In the genomic region with DNA sequence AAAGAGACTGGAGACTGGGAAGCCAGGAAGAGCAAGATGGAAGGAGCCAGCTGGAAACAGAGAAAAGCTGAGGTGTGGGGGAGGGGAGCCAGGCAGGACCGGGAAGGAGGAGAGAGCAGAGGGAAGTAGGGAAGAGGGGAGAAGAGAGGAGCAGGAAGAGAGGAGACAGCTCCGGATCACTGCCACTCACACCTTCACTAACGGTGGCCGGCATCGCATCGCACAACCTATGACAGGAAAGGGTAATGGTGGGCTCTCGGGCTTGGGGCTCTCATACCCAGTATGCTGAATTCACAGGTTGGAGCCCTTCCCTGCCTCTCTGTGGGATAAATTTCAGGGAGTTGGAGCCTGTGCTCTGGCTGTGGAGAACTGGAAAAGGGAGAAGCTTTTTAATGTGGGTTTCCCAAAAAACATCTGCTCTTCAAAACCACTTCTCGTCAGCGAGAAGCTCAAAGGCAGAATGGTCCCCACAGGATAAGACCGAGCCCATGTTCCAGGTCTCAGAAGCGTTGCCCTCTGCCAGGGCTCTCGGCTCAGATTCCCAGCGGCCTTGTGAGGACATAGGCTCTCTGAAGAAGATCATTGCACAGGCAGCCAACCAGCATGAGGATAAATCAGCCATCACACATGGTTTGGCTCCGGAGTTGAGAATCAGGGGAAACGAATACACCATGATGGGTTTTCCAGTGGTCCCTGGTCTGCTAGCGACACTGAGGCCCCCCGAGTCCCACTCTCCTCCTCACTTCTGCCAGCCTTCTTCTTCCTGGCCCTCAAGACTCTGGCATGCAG, we compare ENCODE assay signal across 19 mouse cellular contexts. TPM values are rescaled to one million over a fixed set of nuclear protein-coding genes. Genes with fewer than 3 reads are reported as not detected.
DNase-seq lines count a peak whose midpoint lies in the region; ATAC-seq and TF ChIP-seq lines count a peak whose summit lies in the region.
"Had no signal": no experiment of that assay in that cellular context is flagged by ENCODE, and none has a peak within 500 bp of the region (broad histone marks: within the 10 kb centered on the region; RNA-seq: fewer than 3 reads in every experiment).

No protein-coding gene starts in this region.

- H3K4me1 ChIP-seq in embryonic facial prominence, embryonic 12.5 days = peaks cover 2% of the 10 kb centered on the region; the same call in 1 of the 2 replicates
- H3K4me1 ChIP-seq in embryonic facial prominence, embryonic 10.5 days = peaks cover 3% of the 10 kb centered on the region; the same call in 1 of the 2 replicates
- H3K4me1 ChIP-seq in lung, embryonic 14.5 days (ENCODE audit: insufficient read depth) = no peaks in the 10 kb centered on the region
- H3K4me1 ChIP-seq in limb, embryonic 13.5 days = peaks cover 20% of the 10 kb centered on the region
- no peaks in the 10 kb centered on the region for H3K4me1 ChIP-seq in liver, embryonic 12.5 days
- H3K4me1 ChIP-seq: forebrain, embryonic 12.5 days; kidney, embryonic 15.5 days; midbrain, embryonic 10.5 days; neural tube, embryonic 13.5 days had no signal

- DNase-seq in embryonic facial prominence, embryonic 10.5 days (ENCODE audit: low spot score) = no peak
- peak; percentile 3 for DNase-seq in lung, embryonic 14.5 days
- no peak for DNase-seq in lung, postnatal 14 days
- peak; percentile 38 for DNase-seq in gastrocnemius, postnatal 10 days
- no peak for DNase-seq in cerebellum, postnatal 4 days (ENCODE audit: low spot score in 2 of 2)
- DNase-seq: adrenal gland, postnatal 10 days; cerebellum, adult 8-10 months had no signal

- H3K4me2 ChIP-seq in embryonic facial prominence, embryonic 12.5 days (replicated peaks) = no peak overlapping the region
- H3K4me2 ChIP-seq in lung, embryonic 14.5 days = no peak overlapping the region
- H3K4me2 ChIP-seq in limb, embryonic 13.5 days (replicated peaks) = peak overlapping the region; percentile 41
- no peak overlapping the region for H3K4me2 ChIP-seq in liver, embryonic 12.5 days
- H3K4me2 ChIP-seq: forebrain, embryonic 12.5 days; kidney, embryonic 15.5 days; liver, embryonic 11.5 days; neural tube, embryonic 13.5 days had no signal

- no peak for ATAC-seq in embryonic facial prominence, embryonic 12.5 days (ENCODE audit: insufficient number of reproducible peaks, insufficient read depth, low FRiP score, low TSS enrichment)
- ATAC-seq in lung, embryonic 14.5 days (ENCODE audit: insufficient read depth) = no peak
- peak; percentile 76; the same call in 1 of the 2 replicates for ATAC-seq in limb, embryonic 13.5 days (ENCODE audit: low FRiP score, low read depth)
- no peak for ATAC-seq in liver, embryonic 12.5 days
- ATAC-seq: hindbrain, embryonic 16.5 days had no signal

- no peak for TF ChIP-seq CTCF in lung, embryonic 14.5 days (IDR thresholded peaks at IDR 0.05; ENCODE audit: low read depth)

- H3K27ac ChIP-seq in embryonic facial prominence, embryonic 12.5 days = peak overlapping the region; percentile 72; the same call in 1 of the 2 replicates
- H3K27ac ChIP-seq in embryonic facial prominence, embryonic 10.5 days (replicated peaks) = no peak overlapping the region
- H3K27ac ChIP-seq in lung, embryonic 14.5 days (ENCODE audit: low read depth) = 0 out of 2 replicates have a peak overlapping the region, but pooled peaks have one; percentile 2
- H3K27ac ChIP-seq in limb, embryonic 13.5 days = peak overlapping the region; percentile 88
- H3K27ac ChIP-seq in liver, embryonic 12.5 days = no peak overlapping the region
- H3K27ac ChIP-seq: forebrain, embryonic 12.5 days; kidney, embryonic 15.5 days; layer of hippocampus, adult 2 months; left cerebral cortex, adult 2 months; midbrain, embryonic 10.5 days; neural tube, embryonic 13.5 days had no signal

- H3K36me3 ChIP-seq in embryonic facial prominence, embryonic 12.5 days = no peaks in the 10 kb centered on the region
- H3K36me3 ChIP-seq in embryonic facial prominence, embryonic 10.5 days (replicated peaks) = no peaks in the 10 kb centered on the region
- H3K36me3 ChIP-seq in lung, embryonic 14.5 days (ENCODE audit: insufficient read depth) = no peaks in the 10 kb centered on the region
- no peaks in the 10 kb centered on the region for H3K36me3 ChIP-seq in limb, embryonic 13.5 days
- no peaks in the 10 kb centered on the region for H3K36me3 ChIP-seq in liver, embryonic 12.5 days
- H3K36me3 ChIP-seq: forebrain, embryonic 12.5 days; kidney, embryonic 15.5 days; midbrain, embryonic 10.5 days; neural tube, embryonic 13.5 days had no signal

- 74% methylated on average over 17 of the region's 17 CpGs for WGBS in embryonic facial prominence, embryonic 12.5 days
- 84% methylated on average over 17 of the region's 17 CpGs for WGBS in embryonic facial prominence, embryonic 10.5 days
- 71% methylated on average over 16 of the region's 17 CpGs for WGBS in lung, embryonic 14.5 days
- WGBS in limb, embryonic 13.5 days = 64% methylated on average over 17 of the region's 17 CpGs
- WGBS in liver, embryonic 12.5 days (ENCODE audit: insufficient replicate concordance) = 71% methylated on average over 17 of the region's 17 CpGs

- no peak overlapping the region for H3K9ac ChIP-seq in embryonic facial prominence, embryonic 12.5 days
- H3K9ac ChIP-seq in lung, embryonic 14.5 days = no peak overlapping the region
- no peak overlapping the region for H3K9ac ChIP-seq in limb, embryonic 13.5 days
- no peak overlapping the region for H3K9ac ChIP-seq in liver, embryonic 12.5 days
- H3K9ac ChIP-seq: forebrain, embryonic 12.5 days; kidney, embryonic 15.5 days; neural tube, embryonic 13.5 days had no signal

- H3K4me3 ChIP-seq in embryonic facial prominence, embryonic 12.5 days = no peak overlapping the region
- no peak overlapping the region for H3K4me3 ChIP-seq in embryonic facial prominence, embryonic 10.5 days
- H3K4me3 ChIP-seq in lung, embryonic 14.5 days (ENCODE audit: low read depth, low read length) = no peak overlapping the region
- no peak overlapping the region for H3K4me3 ChIP-seq in limb, embryonic 13.5 days
- H3K4me3 ChIP-seq in liver, embryonic 12.5 days = no peak overlapping the region
- H3K4me3 ChIP-seq: forebrain, embryonic 12.5 days; kidney, embryonic 15.5 days; layer of hippocampus, adult 2 months; left cerebral cortex, adult 2 months; midbrain, embryonic 10.5 days; neural tube, embryonic 13.5 days had no signal

- no peaks in the 10 kb centered on the region for H3K27me3 ChIP-seq in embryonic facial prominence, embryonic 12.5 days
- H3K27me3 ChIP-seq in embryonic facial prominence, embryonic 10.5 days (replicated peaks; ENCODE audit: low read depth, poor library complexity, severe bottlenecking) = no peaks in the 10 kb centered on the region
- H3K27me3 ChIP-seq in lung, embryonic 14.5 days (ENCODE audit: insufficient read depth, low read length) = no peaks in the 10 kb centered on the region
- no peaks in the 10 kb centered on the region for H3K27me3 ChIP-seq in limb, embryonic 13.5 days
- no peaks in the 10 kb centered on the region for H3K27me3 ChIP-seq in liver, embryonic 12.5 days (replicated peaks)
- H3K27me3 ChIP-seq: kidney, embryonic 15.5 days; neural tube, embryonic 13.5 days had no signal

- no peaks in the 10 kb centered on the region for H3K9me3 ChIP-seq in embryonic facial prominence, embryonic 12.5 days
- 0 out of 2 replicates have a peak, but pooled peaks cover 2% of the 10 kb centered on the region for H3K9me3 ChIP-seq in embryonic facial prominence, embryonic 10.5 days
- no peaks in the 10 kb centered on the region for H3K9me3 ChIP-seq in lung, embryonic 14.5 days (ENCODE audit: low read depth, low read length)
- peaks cover 3% of the 10 kb centered on the region; the same call in 1 of the 2 replicates for H3K9me3 ChIP-seq in limb, embryonic 13.5 days
- H3K9me3 ChIP-seq in liver, embryonic 12.5 days (replicated peaks) = no peaks in the 10 kb centered on the region
- H3K9me3 ChIP-seq: forebrain, embryonic 12.5 days; kidney, embryonic 15.5 days had no signal

RNA-seq across cellular contexts. Expression of a gene that starts 53.8 kb away (rescaled TPM):
- polyA plus RNA-seq in embryonic facial prominence, embryonic 12.5 days (2016; fragmentation: Nextera tagmentation; extraction: Ambion mirVana) = 12.9 and 13.5 TPM in 2 replicates
- 7.6 and 9.5 TPM in 2 replicates for polyA plus RNA-seq in embryonic facial prominence, embryonic 10.5 days (2016; fragmentation: Nextera tagmentation; extraction: Ambion mirVana)
- 22.2 and 26.2 TPM in 2 replicates for polyA plus RNA-seq in lung, embryonic 14.5 days (2014; fragmentation: Nextera tagmentation; extraction: Ambion mirVana)
- 10 to 100 TPM; 10.6 to 12.4 TPM for total RNA-seq in gastrocnemius, postnatal 10 days (2021)
- 8.5 and 9.1 TPM in 2 replicates for polyA plus RNA-seq in limb, embryonic 13.5 days (2015; fragmentation: Nextera tagmentation; extraction: Ambion mirVana)
- polyA plus RNA-seq in liver, embryonic 12.5 days (2016; fragmentation: Nextera tagmentation; extraction: Ambion mirVana) = 2.7 and 3.2 TPM in 2 replicates
- total RNA-seq: monocyte, adult 5-6 weeks had no signal

Comparison
In these comparisons a context has a peak if more than half of its experiments do, and no peak if none do; other contexts are left out.
1. H3K27ac ChIP-seq: peak in embryonic facial prominence, embryonic 12.5 days (single experiment), lung, embryonic 14.5 days (single experiment) and limb, embryonic 13.5 days (single experiment); none in embryonic facial prominence, embryonic 10.5 days (single experiment) and liver, embryonic 12.5 days (single experiment).
2. DNase-seq: peak in lung, embryonic 14.5 days (single experiment) and gastrocnemius, postnatal 10 days (single experiment); none in embryonic facial prominence, embryonic 10.5 days (single experiment), lung, postnatal 14 days (single experiment) and cerebellum, postnatal 4 days (0 of 2).